Mouse (Mus musculus): ENCODE results near the gene Clcn2. TPM values are rescaled to one million over a fixed set of nuclear protein-coding genes. Genes with fewer than 3 reads are reported as not detected.

Gene Clcn2
- polyA plus RNA-seq, 2 experiments = 5.6 to 16.7 TPM

DNA sequence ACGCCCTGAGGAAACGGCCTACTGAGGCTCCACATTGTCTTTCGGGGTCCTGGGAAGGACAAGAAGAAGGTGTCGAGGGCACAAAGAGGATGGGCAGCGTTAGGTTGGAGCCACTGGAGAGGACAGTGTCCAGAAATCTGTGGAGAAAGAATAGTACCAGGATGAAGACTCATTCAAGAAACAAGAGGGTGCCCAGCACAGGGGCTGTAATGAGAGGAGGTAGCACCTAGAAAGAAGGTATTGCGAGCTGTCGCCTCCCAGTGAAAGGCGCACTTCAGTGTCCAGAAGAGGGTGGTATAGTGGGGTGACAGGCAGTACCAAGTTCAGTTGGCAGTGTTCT, 735 bp downstream of the Clcn2 start:
- H3K4me1 ChIP-seq (replicated peaks; ENCODE audit: control insufficient read depth in 2 of 2, insufficient read depth in 2 of 2, low read length in 1 of 2) = peaks cover 29 to 43% of the 10 kb centered on the region in 2 experiments
- 4% methylated on average over 8 of the region's 8 CpGs for WGBS (ENCODE audit: insufficient replicate concordance)
- no peaks in the 10 kb centered on the region for H3K9me3 ChIP-seq (ENCODE audit: control insufficient read depth, low read length)
- peak; percentile 21 for ATAC-seq (ENCODE audit: insufficient read depth)
- H3K9ac ChIP-seq (replicated peaks) = peak overlapping the region; percentile 72
- H3K4me2 ChIP-seq (ENCODE audit: low read depth) = peak overlapping the region; percentile 95
- no peaks in the 10 kb centered on the region for H3K27me3 ChIP-seq (ENCODE audit: control insufficient read depth, insufficient read depth, low read length)
- peak overlapping the region; percentile 79 to 84 for H3K4me3 ChIP-seq (ENCODE audit: insufficient read depth in 1 of 2, low read depth in 2 of 2, low read length in 2 of 2)
- H3K36me3 ChIP-seq (replicated peaks; ENCODE audit: control insufficient read depth, insufficient read depth, low read depth) = peaks cover 5% of the 10 kb centered on the region
- TF ChIP-seq EP300 (IDR thresholded peaks at IDR 0.05; ENCODE audit: low read depth) = no peak
- peak; percentile 17; the same call in 1 of the 2 replicates for TF ChIP-seq CTCF (IDR thresholded peaks at IDR 0.05; ENCODE audit: low read depth)
- peak overlapping the region; percentile 80 for H3K27ac ChIP-seq
- DNase-seq (ENCODE audit: low read depth in 3 of 3, low spot score in 3 of 3) = no peak

DNA sequence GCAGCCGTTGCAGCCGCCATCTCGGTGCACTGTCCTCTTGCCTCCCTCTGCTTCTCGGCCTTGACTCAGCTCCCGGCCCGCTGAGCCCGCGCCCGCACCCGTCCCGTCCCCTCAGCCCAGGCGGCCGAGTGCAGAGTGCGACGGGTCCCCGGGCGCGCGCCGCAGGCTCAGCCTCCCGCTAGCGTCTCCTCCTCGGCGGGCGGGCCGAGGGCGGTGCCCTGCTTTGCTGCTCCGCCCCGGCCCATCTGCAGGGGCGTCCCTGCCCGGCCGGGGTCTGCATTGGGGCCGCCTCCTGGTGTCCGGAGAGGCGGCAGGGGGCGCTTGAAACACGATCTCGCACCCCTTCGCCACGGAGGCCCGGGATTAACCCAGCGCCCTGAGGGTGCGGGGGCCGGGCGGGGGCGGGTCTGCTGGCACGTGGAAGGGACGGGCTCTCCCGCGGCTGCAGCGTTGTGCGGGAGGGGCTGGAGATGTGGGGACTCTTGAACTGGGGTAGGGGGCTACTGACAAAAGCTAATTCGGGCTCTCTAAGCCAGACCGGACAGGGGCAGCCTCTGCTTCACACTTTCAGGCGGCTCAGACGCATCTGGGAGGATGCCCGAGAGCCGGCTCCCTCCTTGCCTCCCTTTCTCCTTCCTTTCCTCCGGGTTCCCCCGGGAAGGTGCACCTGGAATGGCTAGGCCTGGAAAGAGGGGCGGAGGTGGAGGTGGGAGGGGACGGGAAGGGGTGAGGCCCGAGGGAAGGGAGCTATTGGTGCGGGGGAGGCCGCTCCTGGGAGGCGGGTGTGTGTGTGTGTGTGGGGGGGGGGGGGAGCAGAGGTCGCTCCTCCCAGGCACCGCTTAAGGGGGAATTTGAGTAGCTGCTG, 1.3 kb downstream of the Clcn2 start:
- DNase-seq (ENCODE audit: low read depth in 3 of 3, low spot score in 3 of 3) = peak in 1 of 3 experiments; percentile 62
- Histone ChIP-seq H3K9me3 (ENCODE audit: control insufficient read depth, low read length) (no peaks in the 10 kb centered on the region), H3K27me3 (ENCODE audit: control insufficient read depth, insufficient read depth, low read length) (no peaks in the 10 kb centered on the region), H3K4me1 (replicated peaks; ENCODE audit: control insufficient read depth in 2 of 2, insufficient read depth in 2 of 2, low read length in 1 of 2) (peaks cover 29 to 45% of the 10 kb centered on the region in 2 experiments), H3K9ac (replicated peaks) (peak overlapping the region; percentile 72), H3K36me3 (replicated peaks; ENCODE audit: control insufficient read depth, insufficient read depth, low read depth) (peaks cover 11% of the 10 kb centered on the region), H3K27ac (peak overlapping the region; percentile 80), H3K4me2 (ENCODE audit: low read depth) (peak overlapping the region; percentile 95), H3K4me3 (ENCODE audit: insufficient read depth in 1 of 2, low read depth in 2 of 2, low read length in 2 of 2) (peak overlapping the region; percentile 79 to 84)
- peak; percentile 55 for ATAC-seq (ENCODE audit: insufficient read depth)
- TF ChIP-seq EP300 (IDR thresholded peaks at IDR 0.05; ENCODE audit: low read depth) (no peak), CTCF (IDR thresholded peaks at IDR 0.05; ENCODE audit: low read depth) (peak; percentile 4; the same call in 1 of the 2 replicates)
- WGBS (ENCODE audit: insufficient replicate concordance) = 1% methylated on average over 68 of the region's 68 CpGs

GRCm38 (mm10) chr16:20715566-20715965, 2.0 kb downstream of the Clcn2 start:
- no peaks in the 10 kb centered on the region for H3K9me3 ChIP-seq (ENCODE audit: control insufficient read depth, low read length)
- DNase-seq (ENCODE audit: low read depth in 3 of 3, low spot score in 3 of 3) = no peak
- peak overlapping the region; percentile 79 to 84 for H3K4me3 ChIP-seq (ENCODE audit: insufficient read depth in 1 of 2, low read depth in 2 of 2, low read length in 2 of 2)
- peaks cover 13% of the 10 kb centered on the region for H3K36me3 ChIP-seq (replicated peaks; ENCODE audit: control insufficient read depth, insufficient read depth, low read depth)
- peak overlapping the region; percentile 95 for H3K4me2 ChIP-seq (ENCODE audit: low read depth)
- no peak for ATAC-seq (ENCODE audit: insufficient read depth)
- peak overlapping the region; percentile 72 for H3K9ac ChIP-seq (replicated peaks)
- WGBS (ENCODE audit: insufficient replicate concordance) = 4% methylated on average over 11 of the region's 12 CpGs
- H3K27ac ChIP-seq = peak overlapping the region; percentile 5
- H3K27me3 ChIP-seq (ENCODE audit: control insufficient read depth, insufficient read depth, low read length) = no peaks in the 10 kb centered on the region
- peaks cover 29 to 48% of the 10 kb centered on the region in 2 experiments for H3K4me1 ChIP-seq (replicated peaks; ENCODE audit: control insufficient read depth in 2 of 2, insufficient read depth in 2 of 2, low read length in 1 of 2)
- TF ChIP-seq CTCF (IDR thresholded peaks at IDR 0.05; ENCODE audit: low read depth) = 0 out of 2 replicates have a peak, but pooled peaks have one; percentile 5
- TF ChIP-seq EP300 (IDR thresholded peaks at IDR 0.05; ENCODE audit: low read depth) = no peak

- ATAC-seq (ENCODE audit: insufficient read depth) (no peak), DNase-seq (ENCODE audit: low read depth in 3 of 3, low spot score in 3 of 3) (no peak)
- Histone ChIP-seq H3K27me3 (ENCODE audit: control insufficient read depth, insufficient read depth, low read length) (no peaks in the 10 kb centered on the region), H3K4me2 (ENCODE audit: low read depth) (peak overlapping the region; percentile 95), H3K4me3 (ENCODE audit: insufficient read depth in 1 of 2, low read depth in 2 of 2, low read length in 2 of 2) (peak overlapping the region; percentile 79 to 84), H3K36me3 (replicated peaks; ENCODE audit: control insufficient read depth, insufficient read depth, low read depth) (peaks cover 15% of the 10 kb centered on the region), H3K4me1 (replicated peaks; ENCODE audit: control insufficient read depth in 2 of 2, insufficient read depth in 2 of 2, low read length in 1 of 2) (peaks cover 29 to 48% of the 10 kb centered on the region in 2 experiments), H3K9me3 (ENCODE audit: control insufficient read depth, low read length) (no peaks in the 10 kb centered on the region), H3K9ac (replicated peaks) (peak overlapping the region; percentile 72), H3K27ac (peak overlapping the region; percentile 5)
- TF ChIP-seq CTCF (IDR thresholded peaks at IDR 0.05; ENCODE audit: low read depth) (no peak), EP300 (IDR thresholded peaks at IDR 0.05; ENCODE audit: low read depth) (no peak)
- WGBS (ENCODE audit: insufficient replicate concordance) = 53% methylated on average over 2 of the region's 2 CpGs
Measured at GRCm38 (mm10) chr16:20715161-20715560, 2.4 kb downstream of the Clcn2 start.
